Mouse (Mus musculus) heart, postnatal 10 days (tissue): ENCODE measurements around the gene Pf4. TPM values are rescaled to one million over a fixed set of nuclear protein-coding genes. Genes with fewer than 3 reads are reported as not detected.
A peak's percentile ranks its signal among the peaks of the same experiment; 100 is the strongest.
"Not testable (repeated sequence)": the region's sequence is repeated elsewhere in the genome, so short reads cannot be mapped to it uniquely, and the experiment has no call there.

Source experiments
- DNase-seq, 2 experiments: peaks; one replicate each; pipeline ENCODE4 v3.0.0; 2021
- intact Hi-C: fragments of 180-260 bp; cut with DNase I; formaldehyde crosslinking; loops from one replicate; pipeline ENCODE4 v1.15.1; 2025
- microRNA-seq, 2 experiments: library from miRNA; unstranded; fragments of <30 nt; microRNA quantifications; one replicate each; pipeline ENCODE4 v1.2.0; 2022
- total RNA-seq, 2 experiments: library from RNA; stranded (reverse); gene quantifications; 2 replicates each; pipeline ENCODE4 v1.2.3; 2021

The Pf4 gene
- total RNA-seq, 2 experiments from 2014 or later = 33.7 to 39.0 TPM

DNA sequence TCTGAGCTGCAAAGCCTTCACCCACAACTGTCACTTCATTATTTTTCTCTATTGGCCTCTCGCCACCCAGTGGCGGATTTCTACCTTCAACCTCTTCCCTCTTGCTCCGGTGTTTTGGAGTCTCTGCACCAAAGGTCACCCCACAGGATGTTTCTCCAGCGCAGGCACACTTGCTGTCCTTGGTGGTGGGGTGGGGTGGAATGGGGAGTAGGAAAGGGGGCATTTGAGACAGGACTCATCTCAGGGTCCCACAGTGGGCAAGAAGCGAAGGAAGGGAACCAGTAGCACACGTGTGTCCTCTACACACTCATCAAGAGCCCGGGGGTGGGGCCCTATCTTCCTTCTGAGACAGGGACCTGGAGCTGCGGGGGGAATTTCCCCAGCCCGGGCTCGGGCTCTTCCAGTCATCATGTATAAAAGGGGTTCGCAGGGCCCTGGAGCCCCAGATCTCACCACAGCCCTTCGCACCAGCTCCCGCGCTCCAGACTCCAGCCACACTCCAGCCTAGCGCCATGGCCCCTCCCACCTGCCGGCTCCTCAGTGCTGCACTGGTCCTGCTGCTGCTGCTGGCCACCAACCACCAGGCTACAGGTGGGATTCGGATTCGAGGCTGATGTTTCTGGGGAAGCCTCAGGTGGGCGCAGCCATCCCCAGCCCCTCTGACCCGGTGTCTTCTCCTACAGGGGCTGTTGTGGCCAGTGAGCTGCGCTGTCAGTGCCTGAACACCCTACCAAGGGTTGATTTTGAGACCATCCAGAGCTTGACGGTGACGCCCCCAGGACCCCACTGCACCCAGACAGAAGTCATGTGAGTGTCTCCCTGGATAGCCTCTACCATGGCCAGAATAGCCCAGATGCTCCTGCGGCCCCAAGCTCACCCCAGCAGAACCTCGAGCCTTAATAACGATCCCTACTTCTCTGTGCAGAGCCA is 13.7 kb downstream of the Pf4 start, which contains the start of gene Cxcl3:
Cxcl3 (plus strand) TSS at position 445 of the 930 bp plus-strand sequence.
- intact Hi-C loops = loop anchor here (5.0 kb wide), 1 partner anchor 116 kb away; the partner anchor contains the start of gene Cxcl2
- peak in 1 of 2 experiments; percentile 25 for DNase-seq

DNA sequence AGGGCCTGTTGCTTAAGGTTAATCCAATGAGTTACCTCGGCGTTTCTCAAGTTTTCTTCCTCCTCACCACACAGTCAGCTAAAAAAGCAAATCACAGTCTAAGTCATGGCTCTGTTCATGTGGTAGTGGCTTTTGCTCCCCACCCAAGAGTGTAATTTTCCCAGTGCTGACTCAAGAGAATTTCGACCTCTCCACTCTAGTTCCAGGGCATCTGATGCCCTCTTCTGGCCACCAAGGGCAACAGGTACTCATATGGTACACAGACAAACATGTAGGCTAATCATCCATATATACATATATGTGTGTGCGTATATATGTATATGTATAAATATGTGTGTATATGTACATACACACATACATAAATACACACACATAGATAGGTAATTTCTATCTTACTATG is 15.9 kb downstream of the Pf4 start:
- no peak for DNase-seq
- intact Hi-C loops = loop anchor here (2.0 to 5.0 kb wide), 2 partner anchors 114 to 127 kb away; partner anchors contain the start of gene Cxcl2

DNA sequence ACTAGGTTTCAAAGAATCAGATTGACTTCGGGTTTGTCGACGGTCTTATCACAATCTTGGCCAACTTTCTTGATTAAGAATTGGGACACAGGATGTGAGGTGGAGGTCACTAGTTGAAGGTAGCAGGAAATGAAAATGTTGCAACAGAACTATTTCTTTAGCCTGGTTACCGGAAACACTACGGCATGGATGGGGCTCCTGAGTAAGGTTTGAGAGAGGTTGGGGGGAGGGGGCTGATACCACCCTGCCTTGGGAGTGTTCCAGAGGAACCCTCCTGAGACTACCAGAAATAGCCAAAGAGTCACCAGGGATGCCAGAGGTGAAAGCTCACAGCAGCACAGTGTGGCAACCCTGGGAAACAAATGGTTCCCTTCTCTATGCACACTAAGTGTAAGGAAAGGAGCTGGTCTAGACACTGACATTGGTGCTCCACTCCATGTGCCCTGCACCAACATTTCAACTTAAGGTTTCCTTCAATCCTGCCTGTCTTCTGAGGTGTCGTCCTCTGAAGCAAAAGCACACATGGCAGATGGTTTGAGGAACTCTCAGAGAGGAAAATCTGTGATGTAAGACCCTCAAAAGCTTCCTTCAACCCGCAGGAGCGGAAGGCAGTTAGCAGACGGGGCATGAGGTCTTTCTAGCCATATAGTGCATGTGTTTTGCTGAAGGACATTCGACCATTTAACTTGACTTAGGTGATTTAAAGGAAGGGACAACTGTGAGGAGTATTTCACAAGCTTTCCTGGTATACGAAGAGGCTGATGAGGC is 17.3 kb downstream of the Pf4 start:
- intact Hi-C loops = loop anchor here (2.0 to 5.0 kb wide), 2 partner anchors 113 to 129 kb away; partner anchors contain the start of gene Cxcl2
- no peak for DNase-seq

DNA sequence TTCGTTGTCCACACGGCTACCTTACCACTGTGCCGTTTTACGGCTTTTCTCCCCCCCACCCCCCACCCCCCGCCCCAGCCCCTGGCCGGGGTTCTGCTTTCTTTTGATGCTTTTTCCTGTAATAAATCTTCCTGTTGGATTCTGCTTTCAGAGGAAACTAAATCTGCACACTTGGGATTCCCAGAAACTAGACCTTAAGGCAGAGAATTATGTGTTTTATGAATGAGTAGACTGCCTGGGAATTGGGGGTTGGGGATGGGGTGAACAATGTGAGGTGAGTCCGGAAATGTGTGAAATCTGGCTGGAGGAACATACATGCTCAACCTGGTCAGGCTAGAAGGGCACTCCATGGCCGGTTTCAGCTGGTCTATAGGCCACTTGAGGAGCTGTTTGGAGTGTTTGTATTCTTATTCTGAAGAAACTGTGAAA is 17.9 kb downstream of the Pf4 start:
- no peak for DNase-seq
- intact Hi-C loops = no loop called here

DNA sequence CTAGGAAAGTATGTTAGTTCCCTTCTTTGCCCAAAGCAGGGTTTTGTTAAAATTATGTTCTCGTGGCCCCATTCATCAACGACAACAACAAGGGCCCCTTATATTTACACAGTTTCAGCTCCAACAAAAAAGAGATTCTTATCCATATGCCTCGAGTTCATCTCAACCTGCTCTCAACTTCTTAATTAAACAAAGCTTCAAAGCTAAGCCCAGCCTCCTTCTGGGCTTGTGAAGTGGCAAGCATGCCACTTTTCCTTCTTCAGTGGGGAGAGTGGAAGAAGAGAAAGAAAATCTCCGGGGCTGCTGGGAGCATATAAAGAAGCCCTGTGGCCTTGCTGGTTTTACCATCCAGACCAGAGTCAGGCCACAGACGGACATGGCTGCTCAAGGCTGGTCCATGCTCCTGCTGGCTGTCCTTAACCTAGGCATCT is 22.0 kb downstream of the Pf4 start, which contains the start of gene Cxcl15:
Cxcl15 (plus strand) TSS at position 340 of the 431 bp plus-strand sequence.
- intact Hi-C loops = no loop called here
- no peak for DNase-seq

DNA sequence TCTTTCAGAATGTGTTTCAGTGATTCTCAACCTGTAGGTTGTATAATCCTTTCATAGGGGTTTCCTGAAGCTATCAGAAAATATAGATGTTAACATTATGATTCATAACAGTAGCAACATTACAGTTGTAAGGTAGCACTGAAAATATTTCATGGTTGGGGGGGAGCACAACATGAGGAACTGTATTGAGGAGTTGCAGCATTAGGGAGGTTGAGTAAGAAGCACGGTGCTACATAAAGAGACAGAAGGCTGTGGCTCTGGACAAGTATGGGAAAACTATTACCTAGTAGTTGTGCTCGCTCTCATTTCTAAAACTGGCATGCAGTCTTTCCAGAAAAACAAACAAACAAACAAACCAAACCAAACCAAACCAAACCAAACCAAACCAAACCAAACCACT is 23.2 kb downstream of the Pf4 start:
- DNase-seq, intact Hi-C loops: not testable (repeated sequence)

DNA sequence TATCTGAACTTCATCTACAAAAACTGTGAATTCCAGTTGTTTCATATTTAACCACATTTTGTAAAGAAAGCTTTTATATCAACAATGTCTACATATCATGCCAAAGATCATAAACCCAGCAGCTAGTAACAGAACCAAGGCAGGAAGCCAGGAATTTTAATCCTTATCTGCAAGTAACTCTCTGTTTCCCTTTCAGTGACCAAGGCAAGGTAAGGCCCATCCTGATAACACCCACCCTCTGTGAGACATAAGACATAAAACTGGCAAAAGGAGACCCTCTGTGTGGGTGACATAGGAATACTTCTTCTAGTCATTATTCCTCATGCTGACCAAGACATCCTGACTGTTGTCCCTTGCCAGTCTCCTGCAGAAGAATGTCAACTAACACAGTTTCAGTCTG is 32.3 kb downstream of the Pf4 start:
- intact Hi-C loops = no loop called here
- no peak for DNase-seq

DNA sequence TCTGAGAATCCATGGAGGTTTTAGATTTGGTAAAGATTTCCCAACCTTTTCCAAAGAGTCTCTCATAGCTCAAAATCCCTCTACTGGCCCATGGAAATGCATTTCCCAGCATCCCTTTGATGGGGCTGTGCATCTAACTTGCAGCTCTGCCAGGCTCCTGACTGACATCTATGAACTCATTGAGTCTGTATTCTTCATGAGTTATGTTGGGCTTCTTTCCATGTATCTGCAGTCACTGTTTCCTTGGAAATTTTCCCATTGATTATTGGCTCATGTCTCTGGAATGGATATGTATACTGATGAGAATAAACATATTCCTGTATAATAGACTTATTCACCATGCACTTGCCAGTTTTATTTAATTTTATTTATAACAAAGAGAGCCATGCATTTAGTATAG is 33.8 kb downstream of the Pf4 start:
- intact Hi-C loops = no loop called here
- no peak for DNase-seq

DNA sequence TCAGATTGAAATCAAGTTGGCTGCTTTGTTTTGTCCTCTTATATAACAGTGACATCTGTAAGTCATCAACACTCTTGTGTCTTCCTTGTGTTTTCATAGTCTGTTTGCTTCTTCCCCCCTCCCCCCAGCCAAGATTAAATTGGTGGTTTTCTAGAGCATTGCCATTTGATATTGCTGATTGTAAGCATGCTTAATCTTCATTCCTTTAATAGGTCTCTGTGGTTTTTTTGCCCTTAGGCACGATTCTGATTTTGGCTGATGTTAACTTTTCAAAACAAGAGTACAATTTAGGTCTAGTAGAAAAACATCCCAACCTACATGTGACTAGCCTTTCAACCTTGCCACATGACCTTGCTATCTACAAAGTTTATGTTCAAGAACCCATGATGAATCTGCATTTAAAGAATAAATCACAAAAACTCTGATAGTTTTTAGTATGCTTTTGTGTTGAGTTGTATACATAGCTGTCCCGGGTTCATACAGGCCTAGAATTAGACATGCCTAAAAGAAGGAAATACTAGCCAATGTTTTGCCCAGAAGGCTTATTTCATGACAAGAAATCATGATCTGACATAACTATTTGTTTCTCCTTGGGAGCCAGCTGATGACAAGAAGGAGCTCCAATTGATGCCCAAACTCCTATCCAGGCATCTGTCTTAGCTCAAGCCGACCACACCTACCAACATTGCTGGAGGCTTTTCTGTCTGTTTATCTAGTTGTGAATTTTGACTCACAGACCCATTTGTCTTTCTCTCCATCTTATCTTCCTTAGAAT is 35.1 kb downstream of the Pf4 start:
- no peak for DNase-seq
- intact Hi-C loops = no loop called here

DNA sequence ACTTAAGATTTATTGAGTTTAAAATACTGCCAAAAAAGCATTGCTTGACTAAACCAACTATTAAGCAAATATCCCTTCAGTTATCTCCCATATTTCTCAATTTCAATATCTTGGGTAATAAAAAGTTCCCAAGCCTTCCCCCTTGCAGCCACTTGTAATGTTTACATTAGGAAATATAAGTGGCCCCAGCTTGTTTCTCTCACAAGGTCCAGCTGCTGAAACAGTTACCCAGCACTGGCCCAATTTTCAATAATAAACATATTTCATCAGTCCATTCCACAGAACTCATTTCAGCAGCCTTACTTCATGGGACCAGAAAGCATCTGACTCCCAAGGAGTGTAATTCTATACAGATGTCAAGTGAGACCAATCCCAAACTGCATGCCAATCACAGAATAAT is 47.5 kb downstream of the Pf4 start:
- intact Hi-C loops = no loop called here
- DNase-seq = no peak

Small RNA genes within 50 kb of the gene (microRNA-seq; reads per million reads assigned to microRNA genes)
- 0 reads per million in 2 experiments for gene Gm24322

Other genes starting within 250 kb of the Pf4 start
- not detected for gene 5830473C10Rik, start 211.3 kb upstream of the Pf4 start, total RNA-seq
- under 1 TPM in 1 of 2 experiments, not detected in 1; 0.38 TPM for gene Rassf6, start 131.8 kb upstream of the Pf4 start, total RNA-seq
- gene Cxcl5, start 13.1 kb upstream of the Pf4 start, total RNA-seq = not detected
- 1 to 10 TPM; 2.2 to 6.6 TPM for gene Ppbp, start 3.9 kb upstream of the Pf4 start, total RNA-seq
- not detected for gene Cxcl3, start 13.7 kb downstream of the Pf4 start, total RNA-seq
- gene Cxcl15, start 22.1 kb downstream of the Pf4 start, total RNA-seq = not detected
- under 1 TPM; 0.69 to 0.74 TPM for gene Cxcl1, start 118.8 kb downstream of the Pf4 start, total RNA-seq
- not detected for gene Cxcl2, start 131.4 kb downstream of the Pf4 start, total RNA-seq
- gene Mthfd2l, start 158.7 kb downstream of the Pf4 start, total RNA-seq = 10 to 100 TPM; 16.2 to 19.2 TPM